Mouse (Mus musculus): Measurements from ENCODE around the gene Grik5.
A peak's percentile ranks its signal among the peaks of the same experiment; 100 is the strongest.
"Not testable (repeated sequence)": the region's sequence is repeated elsewhere in the genome, so short reads cannot be mapped to it uniquely, and the experiment has no call there.

Grik5 gene

GRCm38 (mm10) chr7:25079496-25080026 lies 7.4 kb upstream of the Grik5 start:
- DNase-seq (ENCODE audit: low read depth): no peak

GRCm38 (mm10) chr7:25077414-25077755 lies 5.2 kb upstream of the Grik5 start:
- no peak for DNase-seq (ENCODE audit: low read depth)

GRCm38 (mm10) chr7:25076663-25077413 lies 4.7 kb upstream of the Grik5 start:
- peak; percentile 99 for DNase-seq (ENCODE audit: low read depth)

- no peak for DNase-seq (ENCODE audit: low read depth)
These were observed 4.1 kb upstream of the Grik5 start for GRCm38 (mm10) chr7:25076296-25076662.

GRCm38 (mm10) chr7:25073924-25074323 lies 1.8 kb upstream of the Grik5 start:
- no peak for DNase-seq (ENCODE audit: low read depth)

GRCm38 (mm10) chr7:25072716-25073390 lies 707 bp upstream of the Grik5 start:
- DNase-seq (ENCODE audit: low read depth): peak; percentile 73

- no peak for DNase-seq (ENCODE audit: low read depth)
These were observed 3.4 kb downstream of the Grik5 start for GRCm38 (mm10) chr7:25068724-25069123.

- no peak for DNase-seq (ENCODE audit: low read depth)
These were observed 4.1 kb downstream of the Grik5 start for GRCm38 (mm10) chr7:25067909-25068656.

- DNase-seq (ENCODE audit: low read depth): no peak
These were observed 4.8 kb downstream of the Grik5 start for GRCm38 (mm10) chr7:25067338-25067737.

GRCm38 (mm10) chr7:25063900-25064299 lies 8.2 kb downstream of the Grik5 start:
- no peak for DNase-seq (ENCODE audit: low read depth)

- no peak for DNase-seq (ENCODE audit: low read depth)
These were observed 8.8 kb downstream of the Grik5 start for GRCm38 (mm10) chr7:25063346-25063745.

- no peak for DNase-seq (ENCODE audit: low read depth)
These were observed 13.3 kb downstream of the Grik5 start for GRCm38 (mm10) chr7:25058836-25059235.

- no peak for DNase-seq (ENCODE audit: low read depth)
These were observed 13.8 kb downstream of the Grik5 start for GRCm38 (mm10) chr7:25058394-25058793.

GRCm38 (mm10) chr7:25057888-25058287 lies 14.3 kb downstream of the Grik5 start:
- DNase-seq (ENCODE audit: low read depth): no peak

- DNase-seq (ENCODE audit: low read depth): no peak
These were observed 15.2 kb downstream of the Grik5 start for GRCm38 (mm10) chr7:25056951-25057350.

- DNase-seq (ENCODE audit: low read depth): no peak
These were observed 19.6 kb downstream of the Grik5 start for GRCm38 (mm10) chr7:25052587-25052986.

GRCm38 (mm10) chr7:25049295-25049930 lies 22.7 kb downstream of the Grik5 start:
- no peak for DNase-seq (ENCODE audit: low read depth)

- peak; percentile 50 for DNase-seq (ENCODE audit: low read depth)
These were observed 24.8 kb downstream of the Grik5 start for GRCm38 (mm10) chr7:25047363-25047762.

- not testable (repeated sequence) for DNase-seq (ENCODE audit: low read depth)
These were observed 27.5 kb downstream of the Grik5 start for GRCm38 (mm10) chr7:25044599-25044998.

GRCm38 (mm10) chr7:25041921-25042320 lies 30.2 kb downstream of the Grik5 start:
- DNase-seq (ENCODE audit: low read depth): no peak

GRCm38 (mm10) chr7:25035916-25036315 lies 36.2 kb downstream of the Grik5 start:
- DNase-seq (ENCODE audit: low read depth): peak; percentile 71

- DNase-seq (ENCODE audit: low read depth): no peak
These were observed 37.4 kb downstream of the Grik5 start for GRCm38 (mm10) chr7:25034796-25035195.

Measured in 416B (cell line).